Mouse (Mus musculus) hindbrain, embryonic 15.5 days (tissue): ENCODE measurements around the gene Cox4i2. TPM values are rescaled to one million over a fixed set of nuclear protein-coding genes. Genes with fewer than 3 reads are reported as not detected.
A peak's percentile ranks its signal among the peaks of the same experiment; 100 is the strongest.

ENCODE experiments used
- ATAC-seq: fragments of 200-750 bp; cut with Nextera tagmentation; 2 replicates; pipeline ENCODE4 v1.8.0; 2017; ENCODE audit warnings: low read depth, moderate number of reproducible peaks, moderate TSS enrichment; ENCODE audit not compliant: low FRiP score
- H3K27ac ChIP-seq: fragments of 300-500 bp; sonication (generic); replicated peaks from 2 replicates; pipeline ENCODE4 v1.5.1; 2015; ENCODE audit warnings: mild to moderate bottlenecking, inconsistent platforms
- H3K27me3 ChIP-seq: fragments of 300-500 bp; sonication (generic); 2 replicates; pipeline ENCODE4 v1.6.1; 2015; ENCODE audit warnings: control low read depth, inconsistent platforms
- H3K36me3 ChIP-seq: fragments of 300-500 bp; sonication (generic); 2 replicates; pipeline ENCODE4 v1.6.1; 2015; ENCODE audit warnings: control low read depth, inconsistent platforms
- H3K4me1 ChIP-seq: fragments of 300-500 bp; sonication (generic); replicated peaks from 2 replicates; pipeline ENCODE4 v1.6.1; 2015; ENCODE audit warnings: control low read depth, inconsistent platforms
- H3K4me2 ChIP-seq: fragments of 300-500 bp; sonication (generic); 2 replicates; pipeline ENCODE4 v1.6.1; 2015; ENCODE audit warnings: moderate library complexity, mild to moderate bottlenecking, inconsistent platforms
- H3K4me3 ChIP-seq: fragments of 300-500 bp; sonication (generic); 2 replicates; pipeline ENCODE4 v1.5.1; 2015; ENCODE audit warnings: mild to moderate bottlenecking, inconsistent platforms
- H3K9ac ChIP-seq: fragments of 300-500 bp; sonication (generic); 2 replicates; pipeline ENCODE4 v1.6.1; 2015; ENCODE audit warnings: inconsistent platforms
- H3K9me3 ChIP-seq: fragments of 300-500 bp; sonication (generic); 2 replicates; pipeline ENCODE4 v1.6.1; 2016; ENCODE audit warnings: control low read depth, inconsistent platforms
- WGBS: fragments of 180-500 bp; shearing (Covaris S2); methylation state at CpG from one replicate; pipeline ENCODE4 v1.1.7; 2015; 5-methylcytosine and 5-hydroxymethylcytosine counted together
- polyA plus RNA-seq: library from polyadenylated mRNA; unstranded; fragments of >200 nt; fragmentation: Nextera tagmentation; extraction: Ambion mirVana; gene quantifications from 2 replicates; pipeline ENCODE4 v1.2.1, GENCODE M21; 2015

The Cox4i2 gene
- polyA plus RNA-seq, 1 experiment from 2014 or later, result 6.3 TPM

GRCm38 (mm10) chr2:152736748-152737147 lies 17.2 kb upstream of the Cox4i2 start:
- Histone ChIP-seq H3K36me3 (no peaks in the 10 kb centered on the region), H3K27me3 (no peaks in the 10 kb centered on the region), H3K4me2 (peak overlapping the region; percentile 75), H3K9me3 (no peaks in the 10 kb centered on the region), H3K9ac (peak overlapping the region; percentile 60), H3K4me1 (peaks cover 59% of the 10 kb centered on the region), H3K4me3 (peak overlapping the region; percentile 47), H3K27ac (peak overlapping the region; percentile 68)
- ATAC-seq, result no peak
- WGBS, result under 1% methylated on average over 22 of the region's 22 CpGs

- H3K36me3 ChIP-seq, result no peaks in the 10 kb centered on the region
- no peaks in the 10 kb centered on the region for H3K9me3 ChIP-seq
- H3K27me3 ChIP-seq, result no peaks in the 10 kb centered on the region
- H3K4me1 ChIP-seq, result peaks cover 63% of the 10 kb centered on the region
- 11% methylated on average over 10 of the region's 10 CpGs for WGBS
- H3K27ac ChIP-seq, result peak overlapping the region; percentile 68
- peak overlapping the region; percentile 75 for H3K4me2 ChIP-seq
- no peak for ATAC-seq
- peak overlapping the region; percentile 30 for H3K9ac ChIP-seq
- H3K4me3 ChIP-seq, result peak overlapping the region; percentile 47
Observed at GRCm38 (mm10) chr2:152737306-152738221, 16.4 kb upstream of the Cox4i2 start.

GRCm38 (mm10) chr2:152738341-152738740 lies 15.6 kb upstream of the Cox4i2 start:
- Histone ChIP-seq H3K4me3 (peak overlapping the region; percentile 47), H3K9ac (0 out of 2 replicates have a peak overlapping the region, but pooled peaks have one; percentile 30), H3K27ac (peak overlapping the region; percentile 68), H3K27me3 (no peaks in the 10 kb centered on the region), H3K9me3 (no peaks in the 10 kb centered on the region), H3K4me1 (peaks cover 63% of the 10 kb centered on the region), H3K4me2 (peak overlapping the region; percentile 75), H3K36me3 (no peaks in the 10 kb centered on the region)
- ATAC-seq, result no peak
- 56% methylated on average over 2 of the region's 2 CpGs for WGBS

- ATAC-seq, result peak; percentile 12
- H3K27ac ChIP-seq, result peak overlapping the region; percentile 68
- WGBS, result 1% methylated on average over 32 of the region's 36 CpGs
- H3K27me3 ChIP-seq, result no peaks in the 10 kb centered on the region
- no peaks in the 10 kb centered on the region for H3K36me3 ChIP-seq
- H3K4me3 ChIP-seq, result peak overlapping the region; percentile 47
- H3K4me2 ChIP-seq, result peak overlapping the region; percentile 75
- H3K4me1 ChIP-seq, result peaks cover 60% of the 10 kb centered on the region
- H3K9ac ChIP-seq, result peak overlapping the region; percentile 39
- H3K9me3 ChIP-seq, result no peaks in the 10 kb centered on the region
Observed at GRCm38 (mm10) chr2:152739031-152739841, 14.7 kb upstream of the Cox4i2 start.

GRCm38 (mm10) chr2:152739842-152740260 lies 14.1 kb upstream of the Cox4i2 start:
- H3K4me3 ChIP-seq, result no peak overlapping the region
- no peak for ATAC-seq
- H3K9me3 ChIP-seq, result no peaks in the 10 kb centered on the region
- H3K9ac ChIP-seq, result no peak overlapping the region
- peak overlapping the region; percentile 68; the same call in 1 of the 2 replicates for H3K27ac ChIP-seq
- H3K4me2 ChIP-seq, result peak overlapping the region; percentile 75; the same call in 1 of the 2 replicates
- H3K36me3 ChIP-seq, result no peaks in the 10 kb centered on the region
- H3K27me3 ChIP-seq, result no peaks in the 10 kb centered on the region
- WGBS, result 27% methylated on average over 3 of the region's 3 CpGs
- H3K4me1 ChIP-seq, result peaks cover 54% of the 10 kb centered on the region

GRCm38 (mm10) chr2:152740490-152740889 lies 13.5 kb upstream of the Cox4i2 start:
- Histone ChIP-seq H3K9me3 (no peaks in the 10 kb centered on the region), H3K27ac (no peak overlapping the region), H3K9ac (no peak overlapping the region), H3K4me3 (no peak overlapping the region), H3K4me1 (peaks cover 50% of the 10 kb centered on the region), H3K27me3 (no peaks in the 10 kb centered on the region), H3K4me2 (no peak overlapping the region), H3K36me3 (no peaks in the 10 kb centered on the region)
- no peak for ATAC-seq
- WGBS, result 50% methylated on average over 5 of the region's 5 CpGs

- H3K27ac ChIP-seq, result peak overlapping the region; percentile 49; the same call in 1 of the 2 replicates
- no peak overlapping the region for H3K9ac ChIP-seq
- H3K4me2 ChIP-seq, result peak overlapping the region; percentile 24
- no peaks in the 10 kb centered on the region for H3K36me3 ChIP-seq
- ATAC-seq, result no peak; the same call in 1 of the 2 replicates
- no peaks in the 10 kb centered on the region for H3K9me3 ChIP-seq
- H3K4me1 ChIP-seq, result peaks cover 41% of the 10 kb centered on the region
- no peak overlapping the region for H3K4me3 ChIP-seq
- 42% methylated on average over 14 of the region's 14 CpGs for WGBS
- H3K27me3 ChIP-seq, result no peaks in the 10 kb centered on the region
Observed at GRCm38 (mm10) chr2:152741153-152742041, 12.6 kb upstream of the Cox4i2 start.

GRCm38 (mm10) chr2:152742435-152742834 lies 11.5 kb upstream of the Cox4i2 start:
- peaks cover 31% of the 10 kb centered on the region for H3K4me1 ChIP-seq
- WGBS, result 22% methylated on average over 10 of the region's 10 CpGs
- 0 out of 2 replicates have a peak overlapping the region, but pooled peaks have one; percentile 49 for H3K27ac ChIP-seq
- no peak overlapping the region for H3K4me3 ChIP-seq
- no peak overlapping the region for H3K9ac ChIP-seq
- no peak overlapping the region for H3K4me2 ChIP-seq
- no peaks in the 10 kb centered on the region for H3K36me3 ChIP-seq
- H3K27me3 ChIP-seq, result no peaks in the 10 kb centered on the region
- peak; percentile 36; the same call in 1 of the 2 replicates for ATAC-seq
- no peaks in the 10 kb centered on the region for H3K9me3 ChIP-seq

- Histone ChIP-seq H3K4me2 (no peak overlapping the region), H3K27ac (no peak overlapping the region), H3K9me3 (no peaks in the 10 kb centered on the region), H3K4me3 (no peak overlapping the region), H3K36me3 (no peaks in the 10 kb centered on the region), H3K9ac (no peak overlapping the region), H3K4me1 (peaks cover 21% of the 10 kb centered on the region), H3K27me3 (0 out of 2 replicates have a peak, but pooled peaks cover 5% of the 10 kb centered on the region)
- no peak for ATAC-seq
- WGBS, result 55% methylated on average over 17 of the region's 17 CpGs
Observed at GRCm38 (mm10) chr2:152756474-152757393, 2.8 kb downstream of the Cox4i2 start.

- Histone ChIP-seq H3K27me3 (0 out of 2 replicates have a peak, but pooled peaks cover 5% of the 10 kb centered on the region), H3K9ac (no peak overlapping the region), H3K4me3 (no peak overlapping the region), H3K9me3 (no peaks in the 10 kb centered on the region), H3K27ac (no peak overlapping the region), H3K36me3 (no peaks in the 10 kb centered on the region), H3K4me1 (peaks cover 21% of the 10 kb centered on the region), H3K4me2 (no peak overlapping the region)
- 0 out of 2 replicates have a peak, but pooled peaks have one; percentile 36 for ATAC-seq
- WGBS, result 66% methylated on average over 2 of the region's 2 CpGs
Observed at GRCm38 (mm10) chr2:152757478-152757877, 3.5 kb downstream of the Cox4i2 start.
